Mouse (Mus musculus) heart, postnatal 36 days (tissue): ENCODE results near the gene Emilin1. TPM values are rescaled to one million over a fixed set of nuclear protein-coding genes. Genes with fewer than 3 reads are reported as not detected.
A peak's percentile ranks its signal among the peaks of the same experiment; 100 is the strongest.

ENCODE experiments used
- DNase-seq, 2 experiments: peaks; one replicate each; pipeline ENCODE4 v3.0.0; 2021 to 2022
- intact Hi-C: fragments of 180-260 bp; cut with DNase I; formaldehyde crosslinking; loops from one replicate; pipeline ENCODE4 v1.15.1; 2025
- total RNA-seq, 2 experiments: library from RNA; stranded (reverse); gene quantifications; 2 replicates each; pipeline ENCODE4 v1.2.3; 2021

Gene Emilin1
- total RNA-seq, 2 experiments from 2014 or later = 22.0 to 23.7 TPM

- intact Hi-C loops = no loop called here
- DNase-seq = no peak
Observed at GRCm38 (mm10) chr5:30890375-30890774, 22.8 kb upstream of the Emilin1 start.

- no peak for DNase-seq
- intact Hi-C loops = no loop called here
Observed at GRCm38 (mm10) chr5:30901860-30902259, 11.3 kb upstream of the Emilin1 start.

- intact Hi-C loops = loop anchor here (1.0 kb wide), 1 partner anchor 19 kb away; the partner anchor contains the start of gene Agbl5
- DNase-seq = peak; percentile 98
Observed at GRCm38 (mm10) chr5:30907413-30908059, 5.7 kb upstream of the Emilin1 start, which contains the start of gene Ost4. TSS of gene Ost4 (minus strand) at chr5:30907788.

GRCm38 (mm10) chr5:30908426-30909299, 4.5 kb upstream of the Emilin1 start:
- DNase-seq = peak; percentile 56 to 65

GRCm38 (mm10) chr5:30909300-30909659, 3.9 kb upstream of the Emilin1 start:
- peak in 1 of 2 experiments; percentile 37 for DNase-seq
- intact Hi-C loops = no loop called here

More at GRCm38 (mm10) chr5:30908426-30909299, 4.5 kb upstream of the Emilin1 start:
- intact Hi-C loops = no loop called here

GRCm38 (mm10) chr5:30909863-30910262, 3.3 kb upstream of the Emilin1 start:
- DNase-seq = no peak
- intact Hi-C loops = no loop called here

- intact Hi-C loops = no loop called here
Observed at GRCm38 (mm10) chr5:30910481-30910880, 2.7 kb upstream of the Emilin1 start.

GRCm38 (mm10) chr5:30912156-30912555, 1.0 kb upstream of the Emilin1 start:
- DNase-seq = no peak
- intact Hi-C loops = no loop called here

More at GRCm38 (mm10) chr5:30910481-30910880, 2.7 kb upstream of the Emilin1 start:
- DNase-seq = no peak

- DNase-seq = no peak
- intact Hi-C loops = loop anchor here (2.0 kb wide), 2 partner anchors 25 to 107 kb away; partner anchors contain the start of gene Agbl5
Observed at GRCm38 (mm10) chr5:30914101-30914635, 966 bp downstream of the Emilin1 start.

- intact Hi-C loops = loop anchor here (2.0 kb wide), 2 partner anchors 26 to 108 kb away; partner anchors contain the start of gene Agbl5
- DNase-seq = no peak
Observed at GRCm38 (mm10) chr5:30914849-30915248, 1.6 kb downstream of the Emilin1 start.

GRCm38 (mm10) chr5:30915456-30915855, 2.3 kb downstream of the Emilin1 start:
- DNase-seq = no peak
- intact Hi-C loops = loop anchor here (2.0 kb wide), 2 partner anchors 27 to 109 kb away; partner anchors contain the start of gene Agbl5

- peak; percentile 80 to 84 for DNase-seq
- intact Hi-C loops = loop anchor here (2.0 kb wide), 3 partner anchors 27 to 109 kb away; partner anchors contain the start of gene Agbl5
Observed at GRCm38 (mm10) chr5:30915974-30916433, 2.8 kb downstream of the Emilin1 start.

- no peak for DNase-seq
- intact Hi-C loops = loop anchor here (2.0 kb wide), 1 partner anchor 42 kb away; no protein-coding TSS in a partner anchor
Observed at GRCm38 (mm10) chr5:30916841-30917240, 3.6 kb downstream of the Emilin1 start.

GRCm38 (mm10) chr5:30917348-30917747, 4.1 kb downstream of the Emilin1 start:
- DNase-seq = no peak
- intact Hi-C loops = loop anchor here (2.0 kb wide), 1 partner anchor 41 kb away; no protein-coding TSS in a partner anchor

GRCm38 (mm10) chr5:30917891-30918670, 4.9 kb downstream of the Emilin1 start:
- intact Hi-C loops = loop anchor here (2.0 kb wide), 1 partner anchor 41 kb away; no protein-coding TSS in a partner anchor
- no peak for DNase-seq

GRCm38 (mm10) chr5:30918691-30919090, 5.5 kb downstream of the Emilin1 start:
- intact Hi-C loops = no loop called here
- DNase-seq = no peak

- intact Hi-C loops = loop anchor here (2.0 kb wide), 1 partner anchor 51 kb away; the partner anchor contains the start of gene Tmem214
- DNase-seq = no peak
Observed at GRCm38 (mm10) chr5:30919831-30920614, 6.8 kb downstream of the Emilin1 start.

- peak in 1 of 2 experiments; percentile 41 for DNase-seq
- intact Hi-C loops = loop anchor here (2.0 kb wide), 1 partner anchor 52 kb away; the partner anchor contains the start of gene Tmem214
Observed at GRCm38 (mm10) chr5:30920621-30921020, 7.4 kb downstream of the Emilin1 start.
